Mouse (Mus musculus) thymus, postnatal 10 days (tissue): ENCODE results near the gene Olfr130.

Experiments used
- DNase-seq, 2 experiments: peaks; one replicate each; pipeline ENCODE4 v3.0.0; 2021; ENCODE audit warnings: low spot score in 2 of 2

Gene Olfr130

DNA sequence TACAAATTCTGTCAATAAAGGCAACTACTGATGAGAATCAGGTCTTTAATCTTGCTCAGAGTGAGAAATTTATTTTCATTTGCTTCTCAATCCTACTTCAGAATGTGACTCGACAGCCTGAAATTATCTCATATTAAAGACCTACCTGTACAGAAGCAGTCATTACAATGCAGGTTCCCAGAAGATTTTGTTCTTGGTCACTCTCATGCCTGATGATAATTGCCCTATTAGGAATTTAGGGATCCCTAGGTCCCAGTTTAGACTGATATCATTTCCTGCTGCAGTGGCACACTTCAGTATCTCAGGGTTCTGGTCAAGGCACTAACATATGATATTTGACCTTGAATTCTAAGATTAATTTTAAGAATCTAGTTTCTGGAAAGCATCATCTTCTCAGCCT is at the start of gene Olfr130:
Gene Olfr130, plus strand, starts transcription at position 301 of the 400 bp plus-strand sequence.
- DNase-seq = no peak

DNA sequence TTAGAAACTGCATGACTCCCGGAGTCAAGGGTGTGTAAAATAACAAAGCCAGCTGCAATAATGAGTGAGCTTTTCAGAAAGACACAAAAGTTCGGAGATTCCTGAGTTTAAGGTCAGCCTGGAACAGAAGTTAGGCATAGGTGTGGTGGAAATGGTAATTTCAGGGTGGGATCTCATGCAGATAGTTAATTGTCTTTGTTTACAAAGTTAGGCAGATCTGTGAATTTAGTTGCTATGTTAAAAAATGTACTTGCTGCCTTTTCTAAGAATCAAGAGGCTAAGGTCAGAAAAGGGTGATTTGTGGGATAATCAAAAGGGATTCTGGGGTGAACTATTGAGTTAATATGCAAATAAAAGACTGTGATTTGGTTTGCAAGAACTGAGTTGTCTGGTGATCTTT is 47.4 kb upstream of the Olfr130 start:
- DNase-seq = no peak

DNA sequence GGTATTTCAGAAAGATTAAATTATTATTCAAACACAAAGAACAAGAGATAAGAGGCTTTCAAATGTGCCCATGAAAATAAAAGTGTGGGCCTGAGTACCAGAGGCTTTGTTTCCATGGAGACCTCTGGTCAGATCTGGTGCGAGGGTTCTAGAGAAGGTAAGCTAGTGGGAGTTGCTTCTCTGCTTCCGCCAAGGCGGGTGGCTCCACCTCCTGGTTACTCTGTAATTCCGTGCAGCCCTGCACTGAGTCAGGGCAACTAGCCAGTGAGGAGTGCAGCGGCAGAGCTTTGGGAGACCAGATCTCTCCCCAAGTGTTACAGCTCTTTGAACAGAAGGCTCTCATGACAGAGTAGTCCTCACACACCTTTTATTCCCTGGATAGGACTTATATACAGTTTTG is 37.4 kb upstream of the Olfr130 start:
- no peak for DNase-seq

DNA sequence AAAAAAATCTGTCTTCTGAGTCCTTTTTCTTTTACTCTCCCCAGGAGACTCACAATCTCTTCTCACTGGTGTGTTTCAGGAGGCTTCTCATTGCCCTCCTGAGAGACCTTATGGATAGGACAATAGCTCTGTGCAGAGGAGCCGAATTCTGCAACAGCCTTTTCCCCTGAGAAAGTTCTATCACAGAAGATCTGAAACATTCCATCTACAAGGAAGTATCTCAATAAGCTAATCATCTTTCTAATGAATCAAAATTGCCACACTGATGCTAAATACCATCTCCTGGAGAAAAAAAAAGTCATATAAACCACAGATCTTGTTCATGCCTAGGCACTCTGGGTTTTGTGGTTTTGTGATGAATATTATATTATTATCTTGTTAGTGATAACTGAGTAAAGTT is 3.7 kb upstream of the Olfr130 start, which contains the start of gene Olfr129:
Gene Olfr129, minus strand, starts transcription at position 101 of the 400 bp plus-strand sequence.
- DNase-seq = no peak

DNA sequence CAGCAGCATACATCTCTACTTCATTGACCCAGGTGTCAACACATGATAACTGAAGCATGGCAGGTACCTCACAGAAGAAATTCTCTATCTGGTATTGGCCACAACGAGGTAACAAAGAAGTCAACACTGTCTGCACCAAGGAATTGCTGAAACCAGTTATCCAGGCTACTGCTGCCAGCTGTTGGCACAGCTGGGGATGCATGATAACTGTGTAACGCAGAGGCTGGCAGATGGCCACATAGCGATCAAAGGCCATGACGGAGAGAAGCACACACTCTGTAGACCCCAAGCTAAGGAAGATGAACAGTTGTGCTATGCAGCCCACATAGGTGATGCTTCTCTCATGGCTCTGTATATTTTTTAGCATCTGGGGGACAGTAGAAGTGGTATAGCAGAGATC is 18.6 kb downstream of the Olfr130 start:
- no peak for DNase-seq

DNA sequence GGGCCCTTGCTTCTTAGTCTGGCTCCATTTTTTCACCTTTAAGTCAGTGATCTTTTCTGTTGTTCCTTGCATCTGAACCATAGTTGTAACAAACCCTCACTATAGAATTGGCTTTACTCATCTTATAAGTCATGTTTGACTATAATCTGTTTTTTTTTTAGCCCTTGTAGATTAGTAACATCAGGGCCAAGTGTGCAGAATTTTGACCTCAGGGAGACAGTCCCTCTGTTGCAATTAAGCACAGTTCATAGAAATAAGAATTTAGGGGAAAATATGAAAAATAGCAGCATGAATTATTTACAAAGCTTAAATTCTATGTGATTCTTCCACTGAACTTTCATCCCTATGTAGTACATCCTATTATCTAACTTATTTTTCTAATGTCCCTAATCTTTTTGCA is 24.9 kb downstream of the Olfr130 start, which contains the start of gene Olfr131:
Gene Olfr131, minus strand, starts transcription at position 101 of the 400 bp plus-strand sequence.
- DNase-seq = no peak
